Comparison of ENCODE assay signal across 12 mouse cellular contexts in the genomic region with DNA sequence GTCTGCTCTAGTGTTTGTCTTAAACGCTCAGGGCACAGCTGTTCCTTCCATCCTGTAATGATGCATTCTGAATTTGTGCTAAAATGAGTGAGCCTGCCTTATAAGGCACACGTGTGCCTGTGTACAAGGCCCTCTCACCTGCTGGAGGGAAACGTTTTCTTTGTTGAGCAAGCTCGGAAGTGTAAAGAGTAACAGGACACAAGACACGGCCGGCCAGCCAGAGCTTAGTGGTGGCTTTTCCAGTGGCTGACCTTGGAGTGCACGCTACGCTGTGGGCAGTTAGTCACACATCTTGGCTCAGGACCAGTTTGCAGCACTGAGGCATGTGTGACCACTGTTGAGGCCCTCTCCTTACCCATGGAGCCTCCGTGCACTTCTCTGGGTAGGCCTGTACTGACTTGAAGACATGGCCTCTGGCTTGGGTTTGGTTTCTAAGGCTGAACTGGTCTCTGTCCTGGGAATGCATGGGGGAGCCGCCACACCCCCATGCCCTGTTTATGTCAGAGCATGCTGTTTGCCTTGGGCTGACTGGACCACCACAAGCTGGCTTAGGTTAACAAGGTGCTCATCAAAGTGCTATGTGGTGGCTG. TPM values are rescaled to one million over a fixed set of nuclear protein-coding genes. Genes with fewer than 3 reads are reported as not detected.
DNase-seq lines count a peak whose midpoint lies in the region; ATAC-seq and TF ChIP-seq lines count a peak whose summit lies in the region.
"Had no signal": no experiment of that assay in that cellular context is flagged by ENCODE, and none has a peak within 500 bp of the region (broad histone marks: within the 10 kb centered on the region; RNA-seq: fewer than 3 reads in every experiment).

No protein-coding gene starts in this region.

- no peak overlapping the region for H3K9ac ChIP-seq in kidney, embryonic 16.5 days (replicated peaks; ENCODE audit: low read length)
- H3K9ac ChIP-seq: forebrain, postnatal 0 days; intestine, embryonic 15.5 days; liver, embryonic 12.5 days had no signal

- no peak overlapping the region for H3K4me3 ChIP-seq in gastrocnemius, adult 2 months
- no peak overlapping the region for H3K4me3 ChIP-seq in kidney, embryonic 16.5 days (ENCODE audit: low read length)
- H3K4me3 ChIP-seq: intestine, embryonic 15.5 days; liver, embryonic 12.5 days had no signal

- no peaks in the 10 kb centered on the region for H3K27me3 ChIP-seq in kidney, embryonic 16.5 days (ENCODE audit: insufficient read depth, low read length)
- H3K27me3 ChIP-seq: intestine, embryonic 15.5 days; liver, embryonic 12.5 days had no signal

- no peak overlapping the region for H3K4me2 ChIP-seq in kidney, embryonic 16.5 days (replicated peaks; ENCODE audit: low read depth, low read length)
- H3K4me2 ChIP-seq: intestine, embryonic 15.5 days; liver, embryonic 12.5 days had no signal

- peak; percentile 43 for DNase-seq in gastrocnemius, adult 2 months
- no peak for DNase-seq in gastrocnemius, postnatal 25 days
- DNase-seq in urinary bladder, postnatal 36 days (ENCODE audit: low spot score in 2 of 2), result peak; percentile 28 to 33
- no peak for DNase-seq in urinary bladder, adult 2 months (ENCODE audit: low spot score)
- no peak for DNase-seq in MN1 (ENCODE audit: low spot score)
- no peak for DNase-seq in layer of hippocampus, postnatal 25 days (ENCODE audit: extremely low spot score in 1 of 2, low spot score in 1 of 2)
- DNase-seq in layer of hippocampus, adult 8-10 months (ENCODE audit: low spot score in 2 of 2), result no peak
- DNase-seq: cerebellum, postnatal 25 days; forebrain, postnatal 0 days had no signal

- intact Hi-C loops in gastrocnemius, adult 2 months (cut with DNase I), result no loop called here

- no peak for TF ChIP-seq CTCF in gastrocnemius, adult 2 months (IDR thresholded peaks at IDR 0.05)

- WGBS in kidney, embryonic 16.5 days, result 81% methylated on average over 10 of the region's 10 CpGs

- H3K4me1 ChIP-seq in kidney, embryonic 16.5 days (ENCODE audit: insufficient read depth, low read length), result no peaks in the 10 kb centered on the region

- H3K36me3 ChIP-seq in kidney, embryonic 16.5 days (ENCODE audit: insufficient read depth, low read length), result 0 out of 2 replicates have a peak, but pooled peaks cover under 1% of the 10 kb centered on the region
- H3K36me3 ChIP-seq: intestine, embryonic 15.5 days had no signal

- H3K27ac ChIP-seq in gastrocnemius, adult 2 months, result peak overlapping the region; percentile 66
- H3K27ac ChIP-seq in kidney, embryonic 16.5 days (ENCODE audit: low read length), result peak overlapping the region; percentile 21; the same call in 1 of the 2 replicates
- H3K27ac ChIP-seq: intestine, embryonic 15.5 days; liver, embryonic 12.5 days had no signal

- H3K9me3 ChIP-seq in kidney, embryonic 16.5 days (ENCODE audit: low read length), result no peaks in the 10 kb centered on the region
- H3K9me3 ChIP-seq: intestine, embryonic 15.5 days; liver, embryonic 12.5 days had no signal

- peak; percentile 50; the same call in 1 of the 2 replicates for ATAC-seq in kidney, embryonic 16.5 days (ENCODE audit: low FRiP score, low TSS enrichment)
- ATAC-seq: forebrain, postnatal 0 days; intestine, embryonic 15.5 days; liver, embryonic 12.5 days had no signal

RNA-seq across cellular contexts. Expression of a gene that starts 42.8 kb away (rescaled TPM):
- total RNA-seq in gastrocnemius, adult 2 months (2021), result under 1 TPM; 0.20 to 0.22 TPM
- not detected for total RNA-seq in gastrocnemius, postnatal 25 days (2021)
- polyA plus RNA-seq in urinary bladder, adult 2 months (2012; rRNA removed), result 1.1 and 1.2 TPM in 2 replicates
- polyA plus RNA-seq in kidney, embryonic 16.5 days (2015; fragmentation: Nextera tagmentation; extraction: Ambion mirVana), result 7.2 and 8.2 TPM in 2 replicates
- total RNA-seq in layer of hippocampus, postnatal 25 days (2021), result 10 to 100 TPM; 10.5 to 11.4 TPM
- 10 to 100 TPM in 3 of 4 experiments, 1 to 10 TPM in 1; 7.5 to 14.1 (median 11.5) TPM for total RNA-seq in layer of hippocampus, adult 8-10 months (2022)

RNA-seq across cellular contexts. Expression of a gene that starts 52.1 kb away (rescaled TPM):
- total RNA-seq in gastrocnemius, adult 2 months (2021), result 1 to 10 TPM; 7.0 to 7.7 TPM
- total RNA-seq in gastrocnemius, postnatal 25 days (2021), result 1 to 10 TPM; 5.0 to 5.4 TPM
- polyA plus RNA-seq in urinary bladder, adult 2 months (2012; rRNA removed), result 8.5 and 10.1 TPM in 2 replicates
- polyA plus RNA-seq in kidney, embryonic 16.5 days (2015; fragmentation: Nextera tagmentation; extraction: Ambion mirVana), result 6.4 and 7.1 TPM in 2 replicates
- total RNA-seq in layer of hippocampus, postnatal 25 days (2021), result 10 to 100 TPM; 10.3 to 12.7 TPM
- total RNA-seq in layer of hippocampus, adult 8-10 months (2022), result 10 to 100 TPM; 12.3 to 15.4 (median 14.8) TPM

Comparison
In these comparisons a context has a peak if more than half of its experiments do, and no peak if none do; other contexts are left out.
1. DNase-seq: peak in gastrocnemius, adult 2 months (single experiment) and urinary bladder, postnatal 36 days (2 of 2); none in gastrocnemius, postnatal 25 days (single experiment), urinary bladder, adult 2 months (single experiment), MN1 (single experiment), layer of hippocampus, postnatal 25 days (0 of 2) and layer of hippocampus, adult 8-10 months (0 of 2).
2. RNA of a gene that starts 42.8 kb away (total RNA-seq): 7.5 to 14.1 TPM in layer of hippocampus, adult 8-10 months and 10.5 to 11.4 TPM in layer of hippocampus, postnatal 25 days; 0.20 to 0.22 TPM in gastrocnemius, adult 2 months and not detected in gastrocnemius, postnatal 25 days; every median in the first group is over 4 times any median in the second.